Mouse (Mus musculus): ENCODE data around the gene Dusp1. TPM values are rescaled to one million over a fixed set of nuclear protein-coding genes. Genes with fewer than 3 reads are reported as not detected.

Dusp1 gene
- polyA plus RNA-seq, 1 experiment, result 58.4 TPM

- peaks cover 2% of the 10 kb centered on the region for H3K4me1 ChIP-seq (ENCODE audit: control insufficient read depth, insufficient read depth, low read length)
- H3K4me3 ChIP-seq (ENCODE audit: low read depth, low read length), result no peak overlapping the region
- H3K27ac ChIP-seq (ENCODE audit: insufficient read depth, low read length), result no peak overlapping the region
- no peak overlapping the region for H3K9ac ChIP-seq (ENCODE audit: low read depth, poor library complexity, severe bottlenecking)
- peaks cover 19% of the 10 kb centered on the region for H3K9me3 ChIP-seq (replicated peaks; ENCODE audit: control insufficient read depth, insufficient read depth, low read length, poor library complexity, severe bottlenecking)
- no peaks in the 10 kb centered on the region for H3K36me3 ChIP-seq (ENCODE audit: control insufficient read depth, insufficient read depth, low read length, poor library complexity, severe bottlenecking)
- TF ChIP-seq POLR2A (IDR thresholded peaks at IDR 0.05; ENCODE audit: insufficient read depth, low read length) (no peak), EP300 (IDR thresholded peaks at IDR 0.05; ENCODE audit: insufficient read depth, low read depth, low read length) (no peak), CTCF (IDR thresholded peaks at IDR 0.05; ENCODE audit: low read depth, low read length) (no peak)
- no peaks in the 10 kb centered on the region for H3K27me3 ChIP-seq (ENCODE audit: control insufficient read depth, insufficient read depth, low read length, poor library complexity, severe bottlenecking)
These were observed 73.1 kb downstream of the Dusp1 start for GRCm38 (mm10) chr17:26488711-26489403.

DNA sequence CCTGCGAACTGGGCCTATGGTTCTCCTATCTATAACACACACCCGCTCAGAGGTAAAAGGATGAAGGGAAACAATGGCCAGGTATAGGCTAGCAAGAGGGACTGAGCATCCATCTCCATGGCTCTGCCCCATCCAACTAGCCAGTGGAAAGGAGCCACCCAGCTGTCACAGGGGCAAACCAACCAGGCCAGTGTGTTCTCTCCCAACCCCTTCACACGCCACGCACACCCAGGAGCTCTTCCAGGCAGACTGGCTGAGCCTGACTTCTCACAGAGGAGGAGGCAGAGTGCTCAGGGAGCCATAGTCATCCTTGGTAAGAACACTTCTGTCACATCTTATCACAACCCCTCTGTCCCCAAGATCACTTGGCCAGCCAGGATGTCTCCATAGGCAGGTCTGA lies 74.0 kb downstream of the Dusp1 start:
- H3K9ac ChIP-seq (ENCODE audit: low read depth, poor library complexity, severe bottlenecking), result no peak overlapping the region
- no peak overlapping the region for H3K4me3 ChIP-seq (ENCODE audit: low read depth, low read length)
- H3K27me3 ChIP-seq (ENCODE audit: control insufficient read depth, insufficient read depth, low read length, poor library complexity, severe bottlenecking), result no peaks in the 10 kb centered on the region
- peaks cover 2% of the 10 kb centered on the region for H3K4me1 ChIP-seq (ENCODE audit: control insufficient read depth, insufficient read depth, low read length)
- H3K36me3 ChIP-seq (ENCODE audit: control insufficient read depth, insufficient read depth, low read length, poor library complexity, severe bottlenecking), result no peaks in the 10 kb centered on the region
- TF ChIP-seq CTCF (IDR thresholded peaks at IDR 0.05; ENCODE audit: low read depth, low read length), result no peak
- TF ChIP-seq EP300 (IDR thresholded peaks at IDR 0.05; ENCODE audit: insufficient read depth, low read depth, low read length), result no peak
- no peak for TF ChIP-seq POLR2A (IDR thresholded peaks at IDR 0.05; ENCODE audit: insufficient read depth, low read length)
- H3K9me3 ChIP-seq (replicated peaks; ENCODE audit: control insufficient read depth, insufficient read depth, low read length, poor library complexity, severe bottlenecking), result peaks cover 13% of the 10 kb centered on the region; the same call in 1 of the 2 replicates
- H3K27ac ChIP-seq (ENCODE audit: insufficient read depth, low read length), result no peak overlapping the region

GRCm38 (mm10) chr17:26487266-26487665 lies 74.7 kb downstream of the Dusp1 start:
- H3K4me3 ChIP-seq (ENCODE audit: low read depth, low read length), result no peak overlapping the region
- peaks cover 6% of the 10 kb centered on the region; the same call in 1 of the 2 replicates for H3K9me3 ChIP-seq (replicated peaks; ENCODE audit: control insufficient read depth, insufficient read depth, low read length, poor library complexity, severe bottlenecking)
- H3K9ac ChIP-seq (ENCODE audit: low read depth, poor library complexity, severe bottlenecking), result no peak overlapping the region
- peaks cover 2% of the 10 kb centered on the region for H3K4me1 ChIP-seq (ENCODE audit: control insufficient read depth, insufficient read depth, low read length)
- no peaks in the 10 kb centered on the region for H3K27me3 ChIP-seq (ENCODE audit: control insufficient read depth, insufficient read depth, low read length, poor library complexity, severe bottlenecking)
- H3K36me3 ChIP-seq (ENCODE audit: control insufficient read depth, insufficient read depth, low read length, poor library complexity, severe bottlenecking), result no peaks in the 10 kb centered on the region
- TF ChIP-seq EP300 (IDR thresholded peaks at IDR 0.05; ENCODE audit: insufficient read depth, low read depth, low read length) (no peak), CTCF (IDR thresholded peaks at IDR 0.05; ENCODE audit: low read depth, low read length) (no peak), POLR2A (IDR thresholded peaks at IDR 0.05; ENCODE audit: insufficient read depth, low read length) (no peak)
- no peak overlapping the region for H3K27ac ChIP-seq (ENCODE audit: insufficient read depth, low read length)

DNA sequence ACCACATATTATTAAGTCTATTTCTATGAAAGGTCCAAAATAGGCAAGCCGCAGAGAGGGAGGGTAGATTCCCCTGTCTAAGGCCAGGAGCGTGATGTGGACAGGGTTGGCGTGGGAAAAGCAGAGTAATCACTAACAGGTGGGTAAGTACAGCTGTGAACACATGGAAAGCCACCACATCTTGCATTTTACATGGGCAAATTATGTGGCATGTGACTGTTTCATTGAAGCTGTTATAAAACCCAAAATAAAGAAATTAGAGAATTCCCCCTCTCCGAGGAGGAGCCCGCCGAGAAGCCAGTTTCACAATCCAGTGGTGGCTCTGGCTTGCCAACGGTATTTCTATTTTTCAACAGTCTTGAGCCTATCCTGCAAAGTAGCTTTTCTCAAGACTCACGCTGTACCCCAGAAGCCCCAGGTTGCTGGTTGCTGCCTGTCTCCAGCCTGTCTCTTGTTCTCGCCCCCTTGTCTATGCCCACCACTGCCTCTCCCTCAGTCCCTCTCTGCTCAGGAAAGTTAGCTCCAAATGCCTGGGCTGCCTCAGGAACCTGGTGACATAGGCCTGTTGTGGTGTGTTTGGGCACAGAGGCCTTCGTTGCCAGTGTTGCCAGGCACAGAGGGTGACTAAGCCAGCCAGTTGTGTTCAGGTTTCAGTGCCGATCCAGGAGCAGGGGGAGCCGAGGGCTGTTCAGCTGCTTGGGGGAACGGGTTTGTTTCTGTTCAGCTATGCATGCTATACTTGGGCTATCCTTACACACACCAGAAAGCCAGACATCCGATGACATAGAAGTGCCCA lies 77.1 kb downstream of the Dusp1 start:
- H3K27me3 ChIP-seq (ENCODE audit: control insufficient read depth, insufficient read depth, low read length, poor library complexity, severe bottlenecking), result no peaks in the 10 kb centered on the region
- no peaks in the 10 kb centered on the region for H3K36me3 ChIP-seq (ENCODE audit: control insufficient read depth, insufficient read depth, low read length, poor library complexity, severe bottlenecking)
- TF ChIP-seq CTCF (IDR thresholded peaks at IDR 0.05; ENCODE audit: low read depth, low read length), result no peak
- TF ChIP-seq POLR2A (IDR thresholded peaks at IDR 0.05; ENCODE audit: insufficient read depth, low read length), result no peak
- no peak for TF ChIP-seq EP300 (IDR thresholded peaks at IDR 0.05; ENCODE audit: insufficient read depth, low read depth, low read length)
- peaks cover 2% of the 10 kb centered on the region for H3K4me1 ChIP-seq (ENCODE audit: control insufficient read depth, insufficient read depth, low read length)
- H3K9ac ChIP-seq (ENCODE audit: low read depth, poor library complexity, severe bottlenecking), result no peak overlapping the region
- no peak overlapping the region for H3K4me3 ChIP-seq (ENCODE audit: low read depth, low read length)
- no peaks in the 10 kb centered on the region for H3K9me3 ChIP-seq (replicated peaks; ENCODE audit: control insufficient read depth, insufficient read depth, low read length, poor library complexity, severe bottlenecking)
- H3K27ac ChIP-seq (ENCODE audit: insufficient read depth, low read length), result no peak overlapping the region

DNA sequence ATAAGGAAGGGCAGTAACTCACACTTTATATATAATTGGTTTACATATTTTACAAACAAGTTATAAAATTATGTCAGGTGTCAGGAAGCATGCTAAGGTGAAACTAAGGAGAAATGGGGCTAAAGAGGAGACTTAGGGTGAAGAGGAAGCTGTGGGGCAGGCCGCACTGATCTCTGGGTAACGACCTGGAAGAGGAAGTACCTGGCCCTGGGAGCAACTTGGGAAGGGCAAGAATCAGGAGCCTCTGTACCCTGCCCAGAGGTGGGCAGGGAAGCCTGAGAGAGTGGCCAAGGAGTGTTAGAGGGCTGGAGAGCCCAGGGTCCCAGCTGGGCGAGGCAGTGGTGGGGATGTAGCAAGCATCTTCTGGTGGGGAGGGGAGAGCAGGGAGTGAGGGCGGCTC lies 81.0 kb downstream of the Dusp1 start:
- H3K36me3 ChIP-seq (ENCODE audit: control insufficient read depth, insufficient read depth, low read length, poor library complexity, severe bottlenecking), result no peaks in the 10 kb centered on the region
- H3K27ac ChIP-seq (ENCODE audit: insufficient read depth, low read length), result no peak overlapping the region
- no peaks in the 10 kb centered on the region for H3K9me3 ChIP-seq (replicated peaks; ENCODE audit: control insufficient read depth, insufficient read depth, low read length, poor library complexity, severe bottlenecking)
- TF ChIP-seq CTCF (IDR thresholded peaks at IDR 0.05; ENCODE audit: low read depth, low read length), result no peak
- no peak for TF ChIP-seq POLR2A (IDR thresholded peaks at IDR 0.05; ENCODE audit: insufficient read depth, low read length)
- no peak for TF ChIP-seq EP300 (IDR thresholded peaks at IDR 0.05; ENCODE audit: insufficient read depth, low read depth, low read length)
- no peak overlapping the region for H3K4me3 ChIP-seq (ENCODE audit: low read depth, low read length)
- no peak overlapping the region for H3K9ac ChIP-seq (ENCODE audit: low read depth, poor library complexity, severe bottlenecking)
- no peaks in the 10 kb centered on the region for H3K4me1 ChIP-seq (ENCODE audit: control insufficient read depth, insufficient read depth, low read length)
- no peaks in the 10 kb centered on the region for H3K27me3 ChIP-seq (ENCODE audit: control insufficient read depth, insufficient read depth, low read length, poor library complexity, severe bottlenecking)

- no peak overlapping the region for H3K4me3 ChIP-seq (ENCODE audit: low read depth, low read length)
- H3K9me3 ChIP-seq (replicated peaks; ENCODE audit: control insufficient read depth, insufficient read depth, low read length, poor library complexity, severe bottlenecking), result no peaks in the 10 kb centered on the region
- TF ChIP-seq EP300 (IDR thresholded peaks at IDR 0.05; ENCODE audit: insufficient read depth, low read depth, low read length), result no peak
- TF ChIP-seq CTCF (IDR thresholded peaks at IDR 0.05; ENCODE audit: low read depth, low read length), result no peak
- no peak for TF ChIP-seq POLR2A (IDR thresholded peaks at IDR 0.05; ENCODE audit: insufficient read depth, low read length)
These were observed 82.3 kb downstream of the Dusp1 start for GRCm38 (mm10) chr17:26479619-26480018.

More at GRCm38 (mm10) chr17:26479619-26480018, 82.3 kb downstream of the Dusp1 start:
- H3K36me3 ChIP-seq (ENCODE audit: control insufficient read depth, insufficient read depth, low read length, poor library complexity, severe bottlenecking), result no peaks in the 10 kb centered on the region
- no peak overlapping the region for H3K27ac ChIP-seq (ENCODE audit: insufficient read depth, low read length)
- H3K4me1 ChIP-seq (ENCODE audit: control insufficient read depth, insufficient read depth, low read length), result no peaks in the 10 kb centered on the region
- no peak overlapping the region for H3K9ac ChIP-seq (ENCODE audit: low read depth, poor library complexity, severe bottlenecking)
- no peaks in the 10 kb centered on the region for H3K27me3 ChIP-seq (ENCODE audit: control insufficient read depth, insufficient read depth, low read length, poor library complexity, severe bottlenecking)

Measured in ES-Bruce4 (cell line).